Mouse (Mus musculus) splenic B cell, adult 2 months (primary cell): ENCODE measurements around the gene Ano2.

Experiments used
- DNase-seq: peaks from one replicate; pipeline ENCODE4 v3.0.0-alpha.2; 2011; ENCODE audit warnings: low read depth, low spot score
- H3K27me3 ChIP-seq: 2 replicates; pipeline ENCODE4 v1.6.1; 2012; ENCODE audit warnings: mild to moderate bottlenecking, low read length, moderate library complexity, mixed read lengths; ENCODE audit not compliant: control insufficient read depth, poor library complexity, insufficient read depth, severe bottlenecking
- H3K36me3 ChIP-seq: 2 replicates; pipeline ENCODE4 v1.6.1; 2012; ENCODE audit warnings: mild to moderate bottlenecking, low read length, moderate library complexity, mixed read lengths; ENCODE audit not compliant: control insufficient read depth, poor library complexity, insufficient read depth, severe bottlenecking

The Ano2 gene

GRCm38 (mm10) chr6:125803364-125804011 is 113.3 kb downstream of the Ano2 start:
- Histone ChIP-seq H3K36me3 (no peaks in the 10 kb centered on the region), H3K27me3 (no peaks in the 10 kb centered on the region)
- no peak for DNase-seq

- no peak for DNase-seq
- no peaks in the 10 kb centered on the region for H3K36me3 ChIP-seq
- no peaks in the 10 kb centered on the region for H3K27me3 ChIP-seq
These were observed 118.9 kb downstream of the Ano2 start for GRCm38 (mm10) chr6:125808996-125809649.

GRCm38 (mm10) chr6:125811395-125811794 is 121.2 kb downstream of the Ano2 start:
- H3K36me3 ChIP-seq = no peaks in the 10 kb centered on the region

GRCm38 (mm10) chr6:125838121-125838520 is 147.9 kb downstream of the Ano2 start:
- H3K36me3 ChIP-seq = no peaks in the 10 kb centered on the region
- no peak for DNase-seq
- H3K27me3 ChIP-seq = no peaks in the 10 kb centered on the region

More at GRCm38 (mm10) chr6:125811395-125811794, 121.2 kb downstream of the Ano2 start:
- DNase-seq = no peak
- no peaks in the 10 kb centered on the region for H3K27me3 ChIP-seq

- no peak for DNase-seq
- Histone ChIP-seq H3K27me3 (no peaks in the 10 kb centered on the region), H3K36me3 (no peaks in the 10 kb centered on the region)
These were observed 151.1 kb downstream of the Ano2 start for GRCm38 (mm10) chr6:125841284-125841683.

GRCm38 (mm10) chr6:125851196-125851595 is 161.0 kb downstream of the Ano2 start:
- no peaks in the 10 kb centered on the region for H3K27me3 ChIP-seq

GRCm38 (mm10) chr6:125858294-125858693 is 168.1 kb downstream of the Ano2 start:
- Histone ChIP-seq H3K27me3 (no peaks in the 10 kb centered on the region), H3K36me3 (no peaks in the 10 kb centered on the region)
- no peak for DNase-seq

More at GRCm38 (mm10) chr6:125851196-125851595, 161.0 kb downstream of the Ano2 start:
- DNase-seq = no peak
- H3K36me3 ChIP-seq = no peaks in the 10 kb centered on the region

- no peaks in the 10 kb centered on the region for H3K36me3 ChIP-seq
- no peaks in the 10 kb centered on the region for H3K27me3 ChIP-seq
- no peak for DNase-seq
These were observed 178.3 kb downstream of the Ano2 start for GRCm38 (mm10) chr6:125868516-125868915.

- DNase-seq = no peak
These were observed 181.3 kb downstream of the Ano2 start for GRCm38 (mm10) chr6:125871482-125871881.

GRCm38 (mm10) chr6:125874742-125875141 is 184.5 kb downstream of the Ano2 start:
- Histone ChIP-seq H3K27me3 (no peaks in the 10 kb centered on the region), H3K36me3 (no peaks in the 10 kb centered on the region)
- DNase-seq = no peak

More at GRCm38 (mm10) chr6:125871482-125871881, 181.3 kb downstream of the Ano2 start:
- Histone ChIP-seq H3K36me3 (no peaks in the 10 kb centered on the region), H3K27me3 (no peaks in the 10 kb centered on the region)

- no peaks in the 10 kb centered on the region for H3K36me3 ChIP-seq
- no peak for DNase-seq
- H3K27me3 ChIP-seq = no peaks in the 10 kb centered on the region
These were observed 186.7 kb downstream of the Ano2 start for GRCm38 (mm10) chr6:125876884-125877283.

GRCm38 (mm10) chr6:125878671-125879070 is 188.5 kb downstream of the Ano2 start:
- Histone ChIP-seq H3K27me3 (no peaks in the 10 kb centered on the region), H3K36me3 (no peaks in the 10 kb centered on the region)
- no peak for DNase-seq

GRCm38 (mm10) chr6:125879306-125879705 is 189.1 kb downstream of the Ano2 start:
- Histone ChIP-seq H3K27me3 (no peaks in the 10 kb centered on the region), H3K36me3 (no peaks in the 10 kb centered on the region)
- DNase-seq = no peak

- Histone ChIP-seq H3K27me3 (no peaks in the 10 kb centered on the region), H3K36me3 (no peaks in the 10 kb centered on the region)
- DNase-seq = no peak
These were observed 198.4 kb downstream of the Ano2 start for GRCm38 (mm10) chr6:125888596-125888995.

GRCm38 (mm10) chr6:125894340-125894739 is 204.1 kb downstream of the Ano2 start:
- Histone ChIP-seq H3K36me3 (no peaks in the 10 kb centered on the region), H3K27me3 (no peaks in the 10 kb centered on the region)
- DNase-seq = no peak
